Mouse (Mus musculus) CH12.LX (cell line): ENCODE measurements around the gene Cdkn2a. TPM values are rescaled to one million over a fixed set of nuclear protein-coding genes. Genes with fewer than 3 reads are reported as not detected.

ENCODE experiments used
- DNase-seq: peaks from one replicate; pipeline ENCODE4 v3.0.0-alpha.2; 2013; ENCODE audit errors: extremely low read depth
- H3K27ac ChIP-seq: 2 replicates; pipeline ENCODE4 v1.5.1; 2012; ENCODE audit warnings: low read depth, mild to moderate bottlenecking, control low read depth, moderate library complexity; ENCODE audit not compliant: insufficient read depth
- H3K27me3 ChIP-seq: replicated peaks from 2 replicates; pipeline ENCODE3; 2012; ENCODE audit warnings: inconsistent platforms
- H3K36me3 ChIP-seq, 2 experiments: replicated peaks in 1 of 2; 2 replicates each; pipeline versions ENCODE3 to v1.6.1; 2012; ENCODE audit warnings: inconsistent platforms in 1 of 2, low read length in 1 of 2, mild to moderate bottlenecking in 1 of 2, mixed read lengths in 1 of 2, moderate library complexity in 1 of 2; ENCODE audit not compliant: control insufficient read depth in 1 of 2, insufficient read depth in 1 of 2
- H3K4me1 ChIP-seq, 2 experiments: 2 replicates each; pipeline ENCODE4 v1.6.1; 2012; ENCODE audit warnings: inconsistent platforms in 1 of 2, moderate library complexity in 1 of 2; ENCODE audit not compliant: insufficient read depth in 2 of 2, control insufficient read depth in 1 of 2
- H3K4me2 ChIP-seq: 2 replicates; pipeline ENCODE4 v1.6.1; 2012; ENCODE audit warnings: low read depth, mild to moderate bottlenecking, control low read depth; ENCODE audit not compliant: poor library complexity, insufficient read depth, severe bottlenecking
- H3K4me3 ChIP-seq, 3 experiments: fragments of 150-350 bp in 1 of 3; sonication (generic) in 1 of 3; replicated peaks in 1 of 3; 2 replicates each; pipeline versions ENCODE3 to v1.5.1; 2011 to 2012; ENCODE audit warnings: low read depth in 2 of 3, low read length in 2 of 3, mild to moderate bottlenecking in 2 of 3, moderate library complexity in 2 of 3, control low read depth in 1 of 3, improper control_type of control experiment in 1 of 3, inconsistent platforms in 1 of 3, mixed read lengths in 1 of 3; ENCODE audit not compliant: poor library complexity in 1 of 3
- H3K79me2 ChIP-seq: replicated peaks from 2 replicates; pipeline ENCODE4 v1.6.1; 2012; ENCODE audit warnings: mild to moderate bottlenecking, moderate library complexity; ENCODE audit not compliant: control insufficient read depth, poor library complexity, insufficient read depth, severe bottlenecking; ENCODE audit errors: extremely low read depth
- H3K9ac ChIP-seq: 2 replicates; pipeline ENCODE4 v1.6.1; 2012; ENCODE audit warnings: low read depth, mild to moderate bottlenecking, control low read depth, moderate library complexity; ENCODE audit not compliant: insufficient read depth
- H3K9me3 ChIP-seq: replicated peaks from 2 replicates; pipeline ENCODE3; 2012; ENCODE audit warnings: low read length, inconsistent platforms, mixed read lengths
- CHD1 ChIP-seq: IDR thresholded peaks from 2 replicates; pipeline ENCODE4 v1.6.1; 2012; ENCODE audit warnings: low read depth, low read length, improper control_type of control experiment, inconsistent platforms
- CHD2 ChIP-seq: IDR thresholded peaks from 2 replicates; pipeline ENCODE4 v1.6.1; 2011; ENCODE audit warnings: low read length, improper control_type of control experiment
- KAT2A ChIP-seq: IDR thresholded peaks from 2 replicates; pipeline ENCODE4 v1.6.1; 2012; ENCODE audit warnings: low read length, improper control_type of control experiment, inconsistent platforms; ENCODE audit not compliant: insufficient replicate concordance
- MAFK ChIP-seq: IDR thresholded peaks from 2 replicates; pipeline ENCODE4 v1.6.1; 2011; ENCODE audit warnings: low read length, improper control_type of control experiment; ENCODE audit not compliant: insufficient replicate concordance
- MXI1 ChIP-seq: IDR thresholded peaks from 2 replicates; pipeline ENCODE4 v1.6.1; 2011; ENCODE audit warnings: mild to moderate bottlenecking, low read depth, low read length, improper control_type of control experiment
- MYC ChIP-seq: IDR thresholded peaks from 2 replicates; pipeline ENCODE4 v1.6.1; 2011; ENCODE audit warnings: low read depth, mild to moderate bottlenecking, improper control_type of control experiment, low read length
- NELFE ChIP-seq: IDR thresholded peaks from 2 replicates; pipeline ENCODE4 v1.6.1; 2011; ENCODE audit warnings: low read depth, low read length, improper control_type of control experiment
- NRF1 ChIP-seq: IDR thresholded peaks from 2 replicates; pipeline ENCODE4 v1.6.1; 2014; ENCODE audit warnings: low read depth, mild to moderate bottlenecking, inconsistent platforms, low read length, improper control_type of control experiment, moderate library complexity
- POLR2A ChIP-seq: IDR thresholded peaks from 2 replicates; pipeline ENCODE4 v1.6.1; 2011; ENCODE audit warnings: low read depth, mild to moderate bottlenecking, improper control_type of control experiment, low read length
- RAD21 ChIP-seq: IDR thresholded peaks from 2 replicates; pipeline ENCODE4 v1.6.1; 2011; ENCODE audit warnings: low read depth, mild to moderate bottlenecking, low read length, improper control_type of control experiment, moderate library complexity
- UBTF ChIP-seq: IDR thresholded peaks from 2 replicates; pipeline ENCODE4 v1.6.1; 2012; ENCODE audit warnings: low read depth, mild to moderate bottlenecking, inconsistent platforms, low read length, improper control_type of control experiment, moderate library complexity
- USF1 ChIP-seq: IDR thresholded peaks from 2 replicates; pipeline ENCODE4 v1.6.1; 2014; ENCODE audit warnings: low read depth, mild to moderate bottlenecking, inconsistent platforms, low read length, improper control_type of control experiment
- ZC3H11A ChIP-seq: IDR thresholded peaks from 2 replicates; pipeline ENCODE4 v1.6.1; 2012; ENCODE audit warnings: low read depth, mild to moderate bottlenecking, inconsistent platforms, low read length, improper control_type of control experiment
- ZMIZ1 ChIP-seq: IDR thresholded peaks from 2 replicates; pipeline ENCODE4 v1.6.1; 2012; ENCODE audit warnings: low read depth, mild to moderate bottlenecking, inconsistent platforms, low read length, improper control_type of control experiment
- ZNF384 ChIP-seq: IDR thresholded peaks from 2 replicates; pipeline ENCODE4 v1.6.1; 2012; ENCODE audit warnings: low read depth, low read length, improper control_type of control experiment, inconsistent platforms
- dilution Hi-C: fragments of 300-500 bp; cut with MboI; formaldehyde crosslinking; loops from 2 replicates; pipeline ENCODE4 v1.14.3; 2020; ENCODE audit warnings: low sequenced_read_pairs; ENCODE audit not compliant: extremely low pct_unique_long_range_greater_than_20kb, extremely low pct_ligation_motif_present
- in situ Hi-C: fragments of 300-500 bp; cut with MboI; formaldehyde crosslinking; loops from 3 replicates; pipeline ENCODE4 v1.14.3; 2019; ENCODE audit warnings: low sequenced_read_pairs, low pct_ligation_motif_present, low pct_unique_long_range_greater_than_20kb, mixed read lengths
- polyA plus RNA-seq: library from polyadenylated mRNA; unstranded; fragments of >175 nt; gene quantifications from 2 replicates; pipeline ENCODE4 v1.2.1, GENCODE M21; 2012; ENCODE audit warnings: low read depth; ENCODE audit not compliant: insufficient read length
- total RNA-seq, 2 experiments: library from RNA; depleted of rRNA; stranded (reverse); fragments of 300-350 nt in 1 of 2; fragments of >200 nt in 1 of 2; gene quantifications; 2 replicates each; pipeline ENCODE4 v1.2.3; 2012 to 2014

Cdkn2a gene
- total and polyA plus RNA-seq, 3 experiments, result not detected

- no peak overlapping the region for H3K27ac ChIP-seq
- TF ChIP-seq CHD1, result no peak
- TF ChIP-seq MYC, result no peak
- no peak for TF ChIP-seq RAD21
- no peak for TF ChIP-seq KAT2A
- no peak for TF ChIP-seq NRF1
- no peak for TF ChIP-seq ZC3H11A
- no peak for TF ChIP-seq MAFK
- no peak for TF ChIP-seq POLR2A
- no peak for TF ChIP-seq CHD2
- no peak for TF ChIP-seq ZNF384
- TF ChIP-seq MXI1, result no peak
- TF ChIP-seq NELFE, result no peak
- no peak for DNase-seq
- dilution Hi-C loops, result no loop called here
- H3K9me3 ChIP-seq, result no peaks in the 10 kb centered on the region
- H3K36me3 ChIP-seq, result no peaks in the 10 kb centered on the region
- no peaks in the 10 kb centered on the region for H3K4me1 ChIP-seq
- no peak overlapping the region for H3K4me2 ChIP-seq
- in situ Hi-C loops, result no loop called here
- H3K4me3 ChIP-seq, result no peak overlapping the region
- no peak overlapping the region for H3K9ac ChIP-seq
- H3K79me2 ChIP-seq, result no peaks in the 10 kb centered on the region
- H3K27me3 ChIP-seq, result no peaks in the 10 kb centered on the region
Observed at GRCm38 (mm10) chr4:89303281-89303995, 9.0 kb upstream of the Cdkn2a start.

- Histone ChIP-seq H3K9me3 (no peaks in the 10 kb centered on the region), H3K27me3 (no peaks in the 10 kb centered on the region), H3K36me3 (no peaks in the 10 kb centered on the region), H3K4me3 (no peak overlapping the region), H3K4me2 (no peak overlapping the region), H3K79me2 (no peaks in the 10 kb centered on the region), H3K4me1 (no peaks in the 10 kb centered on the region), H3K27ac (no peak overlapping the region), H3K9ac (no peak overlapping the region)
- dilution Hi-C loops, result no loop called here
- in situ Hi-C loops, result no loop called here
- no peak for TF ChIP-seq MYC
- no peak for TF ChIP-seq ZMIZ1
- no peak for TF ChIP-seq CHD1
- no peak for TF ChIP-seq USF1
- TF ChIP-seq UBTF, result no peak
- no peak for TF ChIP-seq MXI1
- TF ChIP-seq POLR2A, result no peak
- DNase-seq, result no peak
Observed at GRCm38 (mm10) chr4:89302129-89302528, 7.7 kb upstream of the Cdkn2a start.
